Mouse (Mus musculus): ENCODE data around the gene Gm2a. TPM values are rescaled to one million over a fixed set of nuclear protein-coding genes. Genes with fewer than 3 reads are reported as not detected.

Gene Gm2a
- polyA plus RNA-seq, 1 experiment from 2014 or later, result 23.6 TPM

- DNase-seq (no peak), ATAC-seq (ENCODE audit: low FRiP score, low TSS enrichment) (no peak)
- Histone ChIP-seq H3K4me1 (ENCODE audit: control insufficient read depth, insufficient read depth, low read length) (no peaks in the 10 kb centered on the region), H3K9ac (replicated peaks; ENCODE audit: low read length) (no peak overlapping the region), H3K4me3 (replicated peaks; ENCODE audit: low read depth, low read length) (no peak overlapping the region), H3K9me3 (ENCODE audit: control insufficient read depth, low read length) (no peaks in the 10 kb centered on the region), H3K36me3 (ENCODE audit: control insufficient read depth, insufficient read depth, low read length) (no peaks in the 10 kb centered on the region), H3K27me3 (ENCODE audit: control insufficient read depth, insufficient read depth, low read length) (no peaks in the 10 kb centered on the region), H3K27ac (replicated peaks; ENCODE audit: low read depth, low read length) (no peak overlapping the region), H3K4me2 (ENCODE audit: low read length) (no peak overlapping the region)
- 91% methylated on average over 11 of the region's 11 CpGs for WGBS
Observed at GRCm38 (mm10) chr11:55131077-55131742, 33.3 kb downstream of the Gm2a start.

GRCm38 (mm10) chr11:55131946-55132345 lies 34.0 kb downstream of the Gm2a start:
- H3K9ac ChIP-seq (replicated peaks; ENCODE audit: low read length), result no peak overlapping the region
- no peaks in the 10 kb centered on the region for H3K27me3 ChIP-seq (ENCODE audit: control insufficient read depth, insufficient read depth, low read length)
- no peak overlapping the region for H3K27ac ChIP-seq (replicated peaks; ENCODE audit: low read depth, low read length)
- no peaks in the 10 kb centered on the region for H3K4me1 ChIP-seq (ENCODE audit: control insufficient read depth, insufficient read depth, low read length)
- ATAC-seq (ENCODE audit: low FRiP score, low TSS enrichment) (no peak), DNase-seq (no peak)
- WGBS, result 87% methylated on average over 1 of the region's 1 CpGs
- no peaks in the 10 kb centered on the region for H3K9me3 ChIP-seq (ENCODE audit: control insufficient read depth, low read length)
- no peak overlapping the region for H3K4me2 ChIP-seq (ENCODE audit: low read length)
- H3K4me3 ChIP-seq (replicated peaks; ENCODE audit: low read depth, low read length), result no peak overlapping the region
- H3K36me3 ChIP-seq (ENCODE audit: control insufficient read depth, insufficient read depth, low read length), result no peaks in the 10 kb centered on the region

- 95% methylated on average over 1 of the region's 1 CpGs for WGBS
- Histone ChIP-seq H3K27me3 (ENCODE audit: control insufficient read depth, insufficient read depth, low read length) (no peaks in the 10 kb centered on the region), H3K9me3 (ENCODE audit: control insufficient read depth, low read length) (no peaks in the 10 kb centered on the region), H3K4me2 (ENCODE audit: low read length) (no peak overlapping the region), H3K36me3 (ENCODE audit: control insufficient read depth, insufficient read depth, low read length) (no peaks in the 10 kb centered on the region), H3K27ac (replicated peaks; ENCODE audit: low read depth, low read length) (no peak overlapping the region), H3K4me1 (ENCODE audit: control insufficient read depth, insufficient read depth, low read length) (no peaks in the 10 kb centered on the region), H3K4me3 (replicated peaks; ENCODE audit: low read depth, low read length) (no peak overlapping the region), H3K9ac (replicated peaks; ENCODE audit: low read length) (no peak overlapping the region)
- ATAC-seq (ENCODE audit: low FRiP score, low TSS enrichment), result no peak
- no peak for DNase-seq
Observed at GRCm38 (mm10) chr11:55133204-55133603, 35.3 kb downstream of the Gm2a start.

GRCm38 (mm10) chr11:55134407-55134806 lies 36.5 kb downstream of the Gm2a start:
- 87% methylated on average over 1 of the region's 1 CpGs for WGBS
- Histone ChIP-seq H3K9ac (replicated peaks; ENCODE audit: low read length) (no peak overlapping the region), H3K9me3 (ENCODE audit: control insufficient read depth, low read length) (no peaks in the 10 kb centered on the region), H3K27me3 (ENCODE audit: control insufficient read depth, insufficient read depth, low read length) (no peaks in the 10 kb centered on the region), H3K36me3 (ENCODE audit: control insufficient read depth, insufficient read depth, low read length) (no peaks in the 10 kb centered on the region), H3K4me1 (ENCODE audit: control insufficient read depth, insufficient read depth, low read length) (no peaks in the 10 kb centered on the region), H3K4me3 (replicated peaks; ENCODE audit: low read depth, low read length) (no peak overlapping the region), H3K27ac (replicated peaks; ENCODE audit: low read depth, low read length) (no peak overlapping the region), H3K4me2 (ENCODE audit: low read length) (no peak overlapping the region)
- no peak for ATAC-seq (ENCODE audit: low FRiP score, low TSS enrichment)
- no peak for DNase-seq

- no peak for ATAC-seq (ENCODE audit: low FRiP score, low TSS enrichment)
- H3K27me3 ChIP-seq (ENCODE audit: control insufficient read depth, insufficient read depth, low read length), result no peaks in the 10 kb centered on the region
- no peaks in the 10 kb centered on the region for H3K36me3 ChIP-seq (ENCODE audit: control insufficient read depth, insufficient read depth, low read length)
- no peaks in the 10 kb centered on the region for H3K4me1 ChIP-seq (ENCODE audit: control insufficient read depth, insufficient read depth, low read length)
- H3K4me2 ChIP-seq (ENCODE audit: low read length), result no peak overlapping the region
- DNase-seq, result no peak
- 88% methylated on average over 5 of the region's 5 CpGs for WGBS
- no peaks in the 10 kb centered on the region for H3K9me3 ChIP-seq (ENCODE audit: control insufficient read depth, low read length)
- no peak overlapping the region for H3K4me3 ChIP-seq (replicated peaks; ENCODE audit: low read depth, low read length)
- no peak overlapping the region for H3K9ac ChIP-seq (replicated peaks; ENCODE audit: low read length)
- no peak overlapping the region for H3K27ac ChIP-seq (replicated peaks; ENCODE audit: low read depth, low read length)
Observed at GRCm38 (mm10) chr11:55134871-55135270, 37.0 kb downstream of the Gm2a start.

DNA sequence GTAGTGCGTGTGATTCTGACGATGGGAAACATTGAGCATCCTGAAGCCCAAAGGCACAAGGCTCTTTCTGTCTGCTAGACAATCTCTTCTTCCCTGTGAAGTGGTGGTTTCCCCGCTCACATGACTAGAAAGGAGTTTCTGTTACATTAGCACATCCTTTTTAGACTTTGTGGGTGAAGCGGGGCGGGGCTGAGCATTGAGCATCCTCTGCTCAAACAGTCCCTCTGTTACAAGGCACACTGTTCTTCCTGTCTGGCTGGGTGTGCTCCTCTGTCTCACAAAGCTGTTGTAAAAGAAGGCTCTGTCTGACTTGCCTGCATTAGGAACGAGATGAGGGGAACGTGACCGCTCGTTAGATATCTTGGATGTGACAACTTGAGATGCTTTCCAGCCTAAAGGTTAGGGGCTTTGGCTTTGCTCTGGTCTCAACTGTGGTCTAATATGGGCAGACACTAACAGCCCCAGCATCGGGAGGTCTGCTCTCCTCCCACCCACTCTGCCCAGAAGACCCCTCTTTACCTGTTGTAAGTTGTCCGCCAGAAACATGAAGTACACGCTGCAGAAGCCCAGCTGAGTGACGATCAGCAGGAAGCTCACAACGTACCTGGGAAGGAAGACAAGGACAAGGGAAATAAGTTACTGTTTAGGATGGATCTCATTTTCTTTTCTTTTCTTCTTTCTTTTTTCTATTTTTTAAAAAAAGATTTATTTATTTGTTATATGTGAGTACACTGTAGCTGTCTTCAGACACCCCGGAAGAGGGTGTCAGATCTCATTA lies 39.0 kb downstream of the Gm2a start:
- Histone ChIP-seq H3K9ac (replicated peaks; ENCODE audit: low read length) (no peak overlapping the region), H3K27me3 (ENCODE audit: control insufficient read depth, insufficient read depth, low read length) (no peaks in the 10 kb centered on the region), H3K9me3 (ENCODE audit: control insufficient read depth, low read length) (no peaks in the 10 kb centered on the region), H3K36me3 (ENCODE audit: control insufficient read depth, insufficient read depth, low read length) (no peaks in the 10 kb centered on the region), H3K4me3 (replicated peaks; ENCODE audit: low read depth, low read length) (no peak overlapping the region), H3K4me1 (ENCODE audit: control insufficient read depth, insufficient read depth, low read length) (no peaks in the 10 kb centered on the region), H3K27ac (replicated peaks; ENCODE audit: low read depth, low read length) (no peak overlapping the region), H3K4me2 (ENCODE audit: low read length) (no peak overlapping the region)
- ATAC-seq (ENCODE audit: low FRiP score, low TSS enrichment) (no peak), DNase-seq (no peak)
- 84% methylated on average over 15 of the region's 15 CpGs for WGBS

DNA sequence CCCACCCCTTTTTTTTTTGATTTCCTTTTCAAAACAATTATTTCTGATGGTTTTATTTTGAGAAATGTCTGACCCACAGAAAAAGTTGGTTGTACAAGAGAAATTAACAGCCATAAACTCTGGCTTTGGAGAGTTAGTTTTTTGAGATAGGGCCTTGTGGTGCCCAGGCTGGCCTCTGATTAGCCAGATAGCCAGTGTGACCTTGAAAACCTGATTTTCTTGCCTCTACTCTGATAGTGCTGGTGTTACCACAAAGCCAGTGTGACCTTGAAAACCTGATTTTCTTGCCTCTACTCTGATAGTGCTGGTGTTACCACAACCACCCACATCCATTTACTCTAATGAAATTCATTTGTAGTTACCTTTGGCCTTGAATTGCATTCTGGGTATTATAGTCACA lies 39.7 kb downstream of the Gm2a start:
- H3K27ac ChIP-seq (replicated peaks; ENCODE audit: low read depth, low read length), result no peak overlapping the region
- no peaks in the 10 kb centered on the region for H3K4me1 ChIP-seq (ENCODE audit: control insufficient read depth, insufficient read depth, low read length)
- H3K4me3 ChIP-seq (replicated peaks; ENCODE audit: low read depth, low read length), result no peak overlapping the region
- no peak for ATAC-seq (ENCODE audit: low FRiP score, low TSS enrichment)
- H3K36me3 ChIP-seq (ENCODE audit: control insufficient read depth, insufficient read depth, low read length), result no peaks in the 10 kb centered on the region
- H3K27me3 ChIP-seq (ENCODE audit: control insufficient read depth, insufficient read depth, low read length), result no peaks in the 10 kb centered on the region
- no peak for DNase-seq
- H3K4me2 ChIP-seq (ENCODE audit: low read length), result no peak overlapping the region
- H3K9ac ChIP-seq (replicated peaks; ENCODE audit: low read length), result no peak overlapping the region
- no peaks in the 10 kb centered on the region for H3K9me3 ChIP-seq (ENCODE audit: control insufficient read depth, low read length)

DNA sequence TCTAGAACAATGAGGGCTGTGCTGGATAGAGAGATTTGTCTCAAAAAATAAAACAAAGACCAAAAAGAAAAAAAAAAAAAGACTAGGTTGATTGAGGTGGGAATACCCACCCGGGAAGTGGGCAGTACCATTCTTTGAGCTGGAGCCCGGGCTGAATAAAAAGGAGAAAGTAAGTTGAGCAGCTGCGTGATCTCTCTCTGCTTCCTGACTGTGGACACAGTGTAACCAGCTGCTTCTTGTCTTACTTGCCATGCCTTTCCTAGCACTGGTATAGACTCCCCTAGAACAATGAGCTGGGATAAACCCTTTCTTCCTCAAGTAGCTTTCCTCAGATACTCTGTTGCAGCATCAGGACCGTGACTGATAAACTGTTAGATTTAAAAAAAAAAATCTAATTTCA lies 43.6 kb downstream of the Gm2a start:
- Histone ChIP-seq H3K4me3 (replicated peaks; ENCODE audit: low read depth, low read length) (no peak overlapping the region), H3K27ac (replicated peaks; ENCODE audit: low read depth, low read length) (no peak overlapping the region), H3K36me3 (ENCODE audit: control insufficient read depth, insufficient read depth, low read length) (no peaks in the 10 kb centered on the region), H3K4me2 (ENCODE audit: low read length) (no peak overlapping the region), H3K27me3 (ENCODE audit: control insufficient read depth, insufficient read depth, low read length) (no peaks in the 10 kb centered on the region), H3K4me1 (ENCODE audit: control insufficient read depth, insufficient read depth, low read length) (no peaks in the 10 kb centered on the region), H3K9me3 (ENCODE audit: control insufficient read depth, low read length) (no peaks in the 10 kb centered on the region), H3K9ac (replicated peaks; ENCODE audit: low read length) (no peak overlapping the region)
- ATAC-seq (ENCODE audit: low FRiP score, low TSS enrichment), result no peak
- 88% methylated on average over 4 of the region's 4 CpGs for WGBS
- DNase-seq, result no peak

GRCm38 (mm10) chr11:55144011-55144410 lies 46.1 kb downstream of the Gm2a start:
- Histone ChIP-seq H3K36me3 (ENCODE audit: control insufficient read depth, insufficient read depth, low read length) (no peaks in the 10 kb centered on the region), H3K27me3 (ENCODE audit: control insufficient read depth, insufficient read depth, low read length) (no peaks in the 10 kb centered on the region), H3K27ac (replicated peaks; ENCODE audit: low read depth, low read length) (no peak overlapping the region), H3K4me3 (replicated peaks; ENCODE audit: low read depth, low read length) (no peak overlapping the region), H3K4me1 (ENCODE audit: control insufficient read depth, insufficient read depth, low read length) (no peaks in the 10 kb centered on the region), H3K4me2 (ENCODE audit: low read length) (no peak overlapping the region), H3K9ac (replicated peaks; ENCODE audit: low read length) (no peak overlapping the region), H3K9me3 (ENCODE audit: control insufficient read depth, low read length) (no peaks in the 10 kb centered on the region)
- WGBS, result 86% methylated on average over 5 of the region's 5 CpGs
- no peak for ATAC-seq (ENCODE audit: low FRiP score, low TSS enrichment)
- DNase-seq, result no peak
